Mouse (Mus musculus): ENCODE data around the gene Mta3. TPM values are rescaled to one million over a fixed set of nuclear protein-coding genes. Genes with fewer than 3 reads are reported as not detected.
A peak's percentile ranks its signal among the peaks of the same experiment; 100 is the strongest.

Gene Mta3
- polyA plus RNA-seq, 1 experiment from 2014 or later = 29.4 TPM

DNA sequence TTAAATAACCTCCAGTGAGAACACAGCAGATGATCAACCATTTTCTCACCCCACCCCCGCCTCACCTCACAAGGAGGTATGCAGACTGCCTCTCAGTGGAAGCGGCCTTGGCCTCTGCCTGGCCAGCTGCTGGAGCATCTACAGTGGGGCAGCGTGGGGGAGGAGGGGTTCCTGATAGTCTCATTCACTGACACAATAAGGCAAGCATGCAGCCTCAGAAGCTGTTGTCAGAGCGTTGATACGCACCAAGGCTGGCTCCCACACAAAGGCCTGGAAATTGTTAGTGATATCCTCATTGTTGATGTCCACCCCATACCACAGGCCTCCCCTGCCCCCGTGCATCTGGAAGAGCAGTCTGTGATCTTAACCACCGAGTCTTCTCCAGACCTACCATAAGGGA, 137.8 kb downstream of the Mta3 start:
- no peak overlapping the region for H3K27ac ChIP-seq (ENCODE audit: low read depth, low read length)
- no peak overlapping the region for H3K4me2 ChIP-seq (ENCODE audit: low read length)
- no peaks in the 10 kb centered on the region for H3K27me3 ChIP-seq (replicated peaks; ENCODE audit: control insufficient read depth, insufficient read depth, low read length)
- no peak for ATAC-seq
- WGBS = 63% methylated on average over 7 of the region's 7 CpGs
- H3K4me3 ChIP-seq (ENCODE audit: low read length) = no peak overlapping the region
- H3K9ac ChIP-seq (ENCODE audit: low read depth, low read length) = no peak overlapping the region
- H3K9me3 ChIP-seq (ENCODE audit: control insufficient read depth, low read length) = no peaks in the 10 kb centered on the region
- no peaks in the 10 kb centered on the region for H3K36me3 ChIP-seq (ENCODE audit: control insufficient read depth, insufficient read depth, low read length)
- peaks cover 1% of the 10 kb centered on the region for H3K4me1 ChIP-seq (ENCODE audit: control insufficient read depth, insufficient read depth, low read depth, low read length)

DNA sequence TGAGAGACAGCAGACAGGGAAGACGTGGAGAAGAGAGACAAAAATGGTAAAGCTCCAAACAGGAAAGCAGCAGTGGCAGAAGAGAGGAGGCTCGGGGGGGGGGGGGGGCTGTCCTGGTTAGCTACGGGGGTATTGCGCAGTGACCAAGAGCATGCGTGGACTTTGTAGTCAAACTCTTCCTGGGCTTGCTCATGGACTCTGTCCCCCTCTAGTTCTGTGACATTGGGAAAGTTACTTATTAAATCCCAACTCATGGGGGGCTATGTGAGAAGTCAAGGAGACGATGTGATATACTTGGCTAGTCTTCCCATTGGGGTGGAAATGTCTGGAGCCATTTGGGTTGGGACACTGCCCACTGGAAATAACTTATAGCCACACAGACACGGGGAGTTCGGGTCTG, 139.6 kb downstream of the Mta3 start:
- no peak overlapping the region for H3K9ac ChIP-seq (ENCODE audit: low read depth, low read length)
- no peaks in the 10 kb centered on the region for H3K36me3 ChIP-seq (ENCODE audit: control insufficient read depth, insufficient read depth, low read length)
- WGBS = 89% methylated on average over 8 of the region's 8 CpGs
- H3K27me3 ChIP-seq (replicated peaks; ENCODE audit: control insufficient read depth, insufficient read depth, low read length) = no peaks in the 10 kb centered on the region
- no peak overlapping the region for H3K4me3 ChIP-seq (ENCODE audit: low read length)
- no peak overlapping the region for H3K4me2 ChIP-seq (ENCODE audit: low read length)
- peaks cover 8% of the 10 kb centered on the region for H3K4me1 ChIP-seq (ENCODE audit: control insufficient read depth, insufficient read depth, low read depth, low read length)
- H3K27ac ChIP-seq (ENCODE audit: low read depth, low read length) = no peak overlapping the region
- ATAC-seq = no peak
- H3K9me3 ChIP-seq (ENCODE audit: control insufficient read depth, low read length) = no peaks in the 10 kb centered on the region

DNA sequence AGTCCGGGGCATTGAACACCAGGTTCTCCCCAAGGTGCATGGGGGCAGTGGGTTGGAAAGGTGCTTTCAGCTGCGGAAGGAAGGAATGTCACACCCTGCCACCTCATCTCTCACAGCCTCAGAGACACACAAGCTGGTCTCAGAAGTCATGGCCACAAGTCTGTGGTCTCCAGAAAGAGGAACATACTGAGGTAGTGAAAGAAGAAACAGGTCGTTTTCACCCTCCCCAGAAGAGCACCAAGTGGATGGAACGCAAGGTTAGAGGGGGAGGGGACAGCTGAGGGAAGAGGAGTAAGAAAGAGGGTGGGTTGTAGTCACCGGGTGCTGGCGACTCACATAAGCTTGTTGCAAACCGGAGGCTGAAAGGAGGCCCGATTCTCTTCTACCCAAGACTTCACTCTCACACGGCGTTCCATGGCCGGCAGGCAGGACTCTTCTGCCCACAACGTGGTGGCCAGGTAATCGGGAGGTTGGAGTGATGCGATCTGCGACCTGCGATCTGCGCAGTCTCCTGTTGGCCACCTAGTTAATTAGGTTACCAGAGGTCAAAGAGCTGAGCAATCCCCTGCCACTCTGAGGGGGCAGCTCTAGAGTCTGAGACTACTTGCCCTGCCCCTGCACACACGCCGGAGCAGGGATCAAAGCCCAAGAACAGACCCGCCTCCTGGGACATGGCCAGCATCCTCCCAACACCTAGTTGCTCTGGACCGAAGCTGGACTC, 140.5 kb downstream of the Mta3 start:
- H3K27ac ChIP-seq (ENCODE audit: low read depth, low read length) = no peak overlapping the region
- H3K36me3 ChIP-seq (ENCODE audit: control insufficient read depth, insufficient read depth, low read length) = no peaks in the 10 kb centered on the region
- no peak overlapping the region for H3K4me3 ChIP-seq (ENCODE audit: low read length)
- no peak for ATAC-seq
- H3K4me2 ChIP-seq (ENCODE audit: low read length) = no peak overlapping the region
- no peak overlapping the region for H3K9ac ChIP-seq (ENCODE audit: low read depth, low read length)
- no peaks in the 10 kb centered on the region for H3K27me3 ChIP-seq (replicated peaks; ENCODE audit: control insufficient read depth, insufficient read depth, low read length)
- H3K4me1 ChIP-seq (ENCODE audit: control insufficient read depth, insufficient read depth, low read depth, low read length) = peaks cover 8% of the 10 kb centered on the region
- no peaks in the 10 kb centered on the region for H3K9me3 ChIP-seq (ENCODE audit: control insufficient read depth, low read length)
- 87% methylated on average over 21 of the region's 21 CpGs for WGBS

DNA sequence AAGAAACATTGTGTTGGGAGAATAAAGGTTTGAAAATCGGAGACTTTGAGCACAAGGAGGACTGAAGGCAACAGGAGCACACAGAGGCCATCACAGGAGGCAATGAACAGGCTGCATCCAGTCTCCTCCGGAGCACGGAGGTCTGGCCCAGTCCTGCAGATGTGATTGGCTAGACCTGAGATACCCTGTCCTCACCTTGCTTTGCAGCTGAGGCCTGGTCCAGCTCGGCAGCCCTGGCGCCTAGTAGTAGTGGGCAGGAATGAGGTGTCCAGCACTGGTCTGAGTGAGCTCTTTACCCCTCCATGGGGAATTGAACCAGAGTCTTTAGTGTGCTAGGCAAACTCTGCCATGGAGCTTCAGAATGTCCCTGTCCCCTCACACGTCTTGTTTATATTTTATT, 141.1 kb downstream of the Mta3 start:
- H3K36me3 ChIP-seq (ENCODE audit: control insufficient read depth, insufficient read depth, low read length) = no peaks in the 10 kb centered on the region
- 84% methylated on average over 6 of the region's 6 CpGs for WGBS
- H3K9ac ChIP-seq (ENCODE audit: low read depth, low read length) = no peak overlapping the region
- H3K9me3 ChIP-seq (ENCODE audit: control insufficient read depth, low read length) = no peaks in the 10 kb centered on the region
- H3K4me2 ChIP-seq (ENCODE audit: low read length) = no peak overlapping the region
- H3K27ac ChIP-seq (ENCODE audit: low read depth, low read length) = no peak overlapping the region
- H3K4me3 ChIP-seq (ENCODE audit: low read length) = no peak overlapping the region
- H3K4me1 ChIP-seq (ENCODE audit: control insufficient read depth, insufficient read depth, low read depth, low read length) = peaks cover 8% of the 10 kb centered on the region
- H3K27me3 ChIP-seq (replicated peaks; ENCODE audit: control insufficient read depth, insufficient read depth, low read length) = no peaks in the 10 kb centered on the region
- ATAC-seq = no peak

DNA sequence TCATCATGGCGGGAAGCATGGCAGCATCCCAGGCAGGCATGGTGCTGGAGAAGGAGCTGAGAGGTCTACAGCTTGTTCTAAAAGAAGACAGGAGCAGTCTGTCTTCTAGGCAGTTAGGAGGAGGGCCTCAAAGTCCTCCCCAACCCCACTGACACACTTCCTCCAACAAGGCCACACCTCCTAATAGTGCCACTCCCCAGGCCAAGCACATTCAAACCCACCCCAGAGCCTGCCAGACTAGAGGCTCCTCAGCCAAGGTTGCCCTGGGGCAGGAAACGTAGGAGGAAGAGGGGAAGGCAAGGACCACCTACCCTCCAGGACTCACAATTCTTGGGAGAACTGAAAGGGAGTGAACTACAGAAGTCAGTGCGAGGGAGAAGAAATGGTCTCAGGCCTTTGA, 141.9 kb downstream of the Mta3 start, which contains the start of gene Haao:
Gene Haao (minus strand): TSS at position 149 of the 400 bp plus-strand sequence.
- Histone ChIP-seq H3K27ac (ENCODE audit: low read depth, low read length) (no peak within 1 kb of the TSS), H3K9ac (ENCODE audit: low read depth, low read length) (no peak within 1 kb of the TSS), H3K4me2 (ENCODE audit: low read length) (no peak within 1 kb of the TSS), H3K4me3 (ENCODE audit: low read length) (no peak within 1 kb of the TSS), H3K4me1 (ENCODE audit: control insufficient read depth, insufficient read depth, low read depth, low read length) (peaks cover 8% of the 10 kb centered on the region), H3K36me3 (ENCODE audit: control insufficient read depth, insufficient read depth, low read length) (no peaks in the 10 kb centered on the region), H3K27me3 (replicated peaks; ENCODE audit: control insufficient read depth, insufficient read depth, low read length) (no peaks in the 10 kb centered on the region; the same call in 1 of the 2 replicates), H3K9me3 (ENCODE audit: control insufficient read depth, low read length) (no peaks in the 10 kb centered on the region)
- no peak for ATAC-seq
- WGBS = 84% methylated on average over 3 of the region's 3 CpGs

DNA sequence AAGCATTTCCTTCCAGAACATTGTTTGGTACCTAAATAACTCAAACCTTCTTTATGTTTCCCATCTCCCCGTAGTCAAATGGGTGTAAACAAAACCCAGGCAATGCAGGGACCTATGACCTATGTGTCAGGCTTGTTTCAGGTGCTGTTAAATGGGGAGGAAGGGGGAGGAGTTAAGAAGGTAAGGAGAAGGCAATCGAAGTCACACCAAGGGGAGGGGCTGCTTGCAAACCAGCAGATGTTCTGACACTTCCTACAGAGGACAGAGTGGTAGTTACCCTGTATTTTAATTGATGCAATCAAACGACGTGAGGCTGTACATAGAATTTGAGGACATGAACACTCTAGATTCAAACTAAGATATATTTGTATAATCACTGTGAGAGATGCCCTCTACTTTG, 142.5 kb downstream of the Mta3 start:
- Histone ChIP-seq H3K4me1 (ENCODE audit: control insufficient read depth, insufficient read depth, low read depth, low read length) (peaks cover 8% of the 10 kb centered on the region), H3K9me3 (ENCODE audit: control insufficient read depth, low read length) (no peaks in the 10 kb centered on the region), H3K27me3 (replicated peaks; ENCODE audit: control insufficient read depth, insufficient read depth, low read length) (no peaks in the 10 kb centered on the region; the same call in 1 of the 2 replicates), H3K4me2 (ENCODE audit: low read length) (no peak overlapping the region), H3K27ac (ENCODE audit: low read depth, low read length) (no peak overlapping the region), H3K4me3 (ENCODE audit: low read length) (no peak overlapping the region), H3K9ac (ENCODE audit: low read depth, low read length) (no peak overlapping the region), H3K36me3 (ENCODE audit: control insufficient read depth, insufficient read depth, low read length) (no peaks in the 10 kb centered on the region)
- no peak for ATAC-seq
- 75% methylated on average over 4 of the region's 4 CpGs for WGBS

DNA sequence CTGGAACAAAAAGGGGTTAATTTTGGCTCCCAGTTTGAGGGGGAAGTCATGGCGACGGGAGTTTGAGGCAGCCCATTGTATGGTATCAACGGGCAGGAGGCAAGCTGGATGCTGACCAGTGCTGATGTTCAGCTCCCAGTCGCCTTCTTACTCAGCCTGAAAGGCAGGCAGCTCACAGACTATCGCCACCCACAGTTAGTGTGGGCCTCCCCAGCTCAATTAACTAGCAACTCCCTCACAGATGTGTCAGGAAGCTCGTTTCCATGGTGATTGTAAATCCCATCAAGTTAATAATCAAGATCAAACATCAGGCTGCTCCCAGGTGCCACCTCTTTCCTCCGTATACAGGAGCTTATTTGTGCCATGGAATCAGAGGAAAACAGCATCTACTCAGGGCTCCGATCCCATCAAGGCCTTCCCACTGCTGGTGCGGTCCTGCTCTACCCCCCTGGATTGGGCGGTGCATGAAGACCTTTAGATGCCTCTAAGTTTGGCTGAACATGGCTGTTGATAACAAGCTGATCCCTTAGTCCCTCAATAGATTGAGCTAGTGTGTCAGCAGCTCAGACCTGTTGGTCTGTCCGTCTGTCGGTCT, 143.2 kb downstream of the Mta3 start:
- peaks cover 8% of the 10 kb centered on the region for H3K4me1 ChIP-seq (ENCODE audit: control insufficient read depth, insufficient read depth, low read depth, low read length)
- no peak overlapping the region for H3K4me3 ChIP-seq (ENCODE audit: low read length)
- no peaks in the 10 kb centered on the region for H3K36me3 ChIP-seq (ENCODE audit: control insufficient read depth, insufficient read depth, low read length)
- peak; percentile 79 for ATAC-seq
- 45% methylated on average over 12 of the region's 12 CpGs for WGBS
- no peaks in the 10 kb centered on the region for H3K9me3 ChIP-seq (ENCODE audit: control insufficient read depth, low read length)
- no peak overlapping the region for H3K4me2 ChIP-seq (ENCODE audit: low read length)
- no peaks in the 10 kb centered on the region; the same call in 1 of the 2 replicates for H3K27me3 ChIP-seq (replicated peaks; ENCODE audit: control insufficient read depth, insufficient read depth, low read length)
- H3K27ac ChIP-seq (ENCODE audit: low read depth, low read length) = no peak overlapping the region
- H3K9ac ChIP-seq (ENCODE audit: low read depth, low read length) = no peak overlapping the region

DNA sequence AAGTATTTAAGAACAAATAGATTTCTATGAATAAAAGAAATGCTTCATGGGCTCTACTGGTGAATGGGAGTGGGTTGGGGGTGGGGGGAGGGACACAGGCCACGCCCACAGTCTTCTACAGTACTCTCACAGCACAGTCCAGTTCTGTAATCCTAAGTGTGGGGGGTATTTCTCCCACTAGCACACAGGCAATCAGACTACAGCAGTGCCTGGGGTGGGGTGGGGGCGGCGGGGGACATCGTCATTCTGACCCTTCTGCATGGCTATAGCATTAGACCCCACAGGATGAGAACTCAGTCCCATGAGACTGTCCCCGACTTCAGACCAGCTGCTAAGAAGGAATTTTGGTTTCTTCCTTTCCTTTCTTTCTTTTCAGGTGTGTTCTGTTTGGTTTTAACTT, 143.8 kb downstream of the Mta3 start:
- Histone ChIP-seq H3K4me1 (ENCODE audit: control insufficient read depth, insufficient read depth, low read depth, low read length) (peaks cover 8% of the 10 kb centered on the region), H3K36me3 (ENCODE audit: control insufficient read depth, insufficient read depth, low read length) (no peaks in the 10 kb centered on the region), H3K9me3 (ENCODE audit: control insufficient read depth, low read length) (no peaks in the 10 kb centered on the region), H3K27me3 (replicated peaks; ENCODE audit: control insufficient read depth, insufficient read depth, low read length) (no peaks in the 10 kb centered on the region; the same call in 1 of the 2 replicates), H3K9ac (ENCODE audit: low read depth, low read length) (no peak overlapping the region), H3K4me2 (ENCODE audit: low read length) (no peak overlapping the region), H3K4me3 (ENCODE audit: low read length) (no peak overlapping the region), H3K27ac (ENCODE audit: low read depth, low read length) (no peak overlapping the region)
- WGBS = 78% methylated on average over 5 of the region's 5 CpGs
- peak; percentile 37; the same call in 1 of the 2 replicates for ATAC-seq

DNA sequence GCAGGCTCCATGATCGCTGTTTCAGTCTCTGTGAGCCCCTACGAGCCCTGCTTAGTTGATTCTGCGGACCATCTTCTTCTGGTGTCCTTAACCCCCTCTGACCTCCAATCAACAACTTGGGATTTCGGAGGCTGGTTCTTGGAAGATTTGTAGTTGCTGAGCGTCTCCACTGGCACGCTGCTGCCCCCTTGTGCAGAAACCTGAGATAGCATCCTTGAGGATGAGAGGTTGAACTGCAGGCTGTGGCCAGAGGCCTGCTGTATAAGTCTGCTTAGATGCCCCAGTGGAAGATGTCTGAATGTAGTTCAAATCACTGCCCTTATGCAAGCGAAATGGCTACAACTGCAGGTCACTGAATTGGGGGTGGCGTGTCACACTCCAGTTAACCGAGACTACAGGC, 144.5 kb downstream of the Mta3 start:
- no peaks in the 10 kb centered on the region for H3K36me3 ChIP-seq (ENCODE audit: control insufficient read depth, insufficient read depth, low read length)
- H3K27me3 ChIP-seq (replicated peaks; ENCODE audit: control insufficient read depth, insufficient read depth, low read length) = no peaks in the 10 kb centered on the region; the same call in 1 of the 2 replicates
- no peak overlapping the region for H3K4me3 ChIP-seq (ENCODE audit: low read length)
- H3K9me3 ChIP-seq (ENCODE audit: control insufficient read depth, low read length) = no peaks in the 10 kb centered on the region
- H3K4me2 ChIP-seq (ENCODE audit: low read length) = no peak overlapping the region
- peaks cover 8% of the 10 kb centered on the region for H3K4me1 ChIP-seq (ENCODE audit: control insufficient read depth, insufficient read depth, low read depth, low read length)
- H3K27ac ChIP-seq (ENCODE audit: low read depth, low read length) = no peak overlapping the region
- H3K9ac ChIP-seq (ENCODE audit: low read depth, low read length) = no peak overlapping the region
- 13% methylated on average over 9 of the region's 9 CpGs for WGBS
- peak; percentile 44 for ATAC-seq
